Mouse (Mus musculus) liver, adult 2 months (tissue): ENCODE data around the gene Zfp13.

Experiments
- CTCF ChIP-seq: fragments of 200-500 bp; IDR thresholded peaks from 2 replicates; pipeline ENCODE4 v1.5.1; 2011; ENCODE audit warnings: low read depth, low read length, control low read depth
- POLR2A ChIP-seq: fragments of 200-500 bp; IDR thresholded peaks from 2 replicates; pipeline ENCODE4 v1.6.1; 2011; ENCODE audit warnings: low read length, control low read depth; ENCODE audit not compliant: insufficient read depth; ENCODE audit errors: extremely low read depth

GRCm38 (mm10) chr17:23620351-23620750 lies 21.1 kb upstream of the Zfp13 start:
- TF ChIP-seq CTCF (no peak), POLR2A (no peak)
